Mouse (Mus musculus): Measurements from ENCODE around the gene Krt26. TPM values are rescaled to one million over a fixed set of nuclear protein-coding genes. Genes with fewer than 3 reads are reported as not detected.

The Krt26 gene
- not detected in 2 replicates for total RNA-seq (2023)

GRCm38 (mm10) chr11:99337866-99338265 lies at the start of gene Krt26:
Gene Krt26, minus strand, starts transcription at chr11:99337966.

GRCm38 (mm10) chr11:99374803-99375202 lies 37.0 kb upstream of the Krt26 start, which contains the start of gene Krt28:
Gene Krt28, minus strand, starts transcription at chr11:99374903.

GRCm38 (mm10) chr11:99351004-99351403 lies 13.2 kb upstream of the Krt26 start, which contains the start of gene Krt27:
Gene Krt27, minus strand, starts transcription at chr11:99351104.

GRCm38 (mm10) chr11:99322851-99323250 lies 14.9 kb downstream of the Krt26 start, which contains the start of gene Krt25:
Gene Krt25, minus strand, starts transcription at chr11:99322951.

GRCm38 (mm10) chr11:99284833-99285312 lies 52.9 kb downstream of the Krt26 start, which contains the start of gene Krt24:
Gene Krt24, minus strand, starts transcription at chr11:99285262.

Other genes with a start within 250 kb of the Krt26 start
- gene Tns4, start 248.7 kb downstream of the Krt26 start, total RNA-seq (2023) = 1.1 and 5.7 TPM in 2 replicates
- 0.54 and 1.8 TPM in 2 replicates for gene Ccr7, start 182.9 kb downstream of the Krt26 start, total RNA-seq (2023)
- 71.7 and 98.4 TPM in 2 replicates for gene Smarce1, start 106.9 kb downstream of the Krt26 start, total RNA-seq (2023)
- gene Krt222, start 93.9 kb downstream of the Krt26 start, total RNA-seq (2023) = not detected in 2 replicates
- gene Krt24, start 52.7 kb downstream of the Krt26 start, total RNA-seq (2023) = not detected in 2 replicates
- not detected in 2 replicates for gene Krt25, start 15.0 kb downstream of the Krt26 start, total RNA-seq (2023)
- not detected in 2 replicates for gene Krt27, start 13.1 kb upstream of the Krt26 start, total RNA-seq (2023)
- not detected in 2 replicates for gene Krt28, start 36.9 kb upstream of the Krt26 start, total RNA-seq (2023)
- gene Krt10, start 51.4 kb upstream of the Krt26 start, total RNA-seq (2023) = not detected in 2 replicates
- gene Krt12, start 84.3 kb upstream of the Krt26 start, total RNA-seq (2023) = not detected in 2 replicates
- gene Krt20, start 100.2 kb upstream of the Krt26 start, total RNA-seq (2023) = not detected in 2 replicates
- gene Krt23, start 155.2 kb upstream of the Krt26 start, total RNA-seq (2023) = not detected in 2 replicates
- not detected in 2 replicates for gene Krt39, start 183.4 kb upstream of the Krt26 start, total RNA-seq (2023)
- gene Krt40, start 205.2 kb upstream of the Krt26 start, total RNA-seq (2023) = not detected in 2 replicates
- not detected in 2 replicates for gene Krtap3-3, start 212.9 kb upstream of the Krt26 start, total RNA-seq (2023)
- gene Krtap3-2, start 218.9 kb upstream of the Krt26 start, total RNA-seq (2023) = not detected in 2 replicates
- gene Gm11939, start 221.5 kb upstream of the Krt26 start, total RNA-seq (2023) = not detected in 2 replicates
- gene Krtap3-1, start 228.7 kb upstream of the Krt26 start, total RNA-seq (2023) = not detected in 2 replicates
- not detected in 2 replicates for gene Krtap1-5, start 243.1 kb upstream of the Krt26 start, total RNA-seq (2023)
- not detected in 2 replicates for gene Krtap1-4, start 245.7 kb upstream of the Krt26 start, total RNA-seq (2023)

Data from neutrophil, adult 65 days (primary cell).